Mouse (Mus musculus): ENCODE results near the gene Lgals9. TPM values are rescaled to one million over a fixed set of nuclear protein-coding genes. Genes with fewer than 3 reads are reported as not detected.

Lgals9 gene
- total RNA-seq (2021): 10 to 100 TPM in 1 of 2 experiments, 1 to 10 TPM in 1; 6.6 to 10.1 TPM
- long read RNA-seq, experiment 1, transcript Lgals9-202 (10 exons, 1,520 nt): major isoform, 5 of 7 reads
- long read RNA-seq, experiment 1, partial matches to known transcripts: 0 of 7 reads
- long read RNA-seq, experiment 1, other reads (novel, unspliced or antisense): 2 of 7 reads
- long read RNA-seq, experiment 2, partial matches to known transcripts: 0 of 3 reads
- long read RNA-seq, experiment 2, other reads (novel, unspliced or antisense): 1 of 3 reads

- peak within 1 kb of the TSS; percentile 87 for H3K27ac ChIP-seq
- intact Hi-C loops (cut with DNase I): no loop called here
- peak; percentile 82 for DNase-seq
- H3K4me3 ChIP-seq: peak within 1 kb of the TSS; percentile 80
- no peak for TF ChIP-seq CTCF (IDR thresholded peaks at IDR 0.05)
Measured at GRCm38 (mm10) chr11:78984483-78985177, at the start of gene Lgals9. TSS of gene Lgals9 (minus strand) at chr11:78984946.

DNA sequence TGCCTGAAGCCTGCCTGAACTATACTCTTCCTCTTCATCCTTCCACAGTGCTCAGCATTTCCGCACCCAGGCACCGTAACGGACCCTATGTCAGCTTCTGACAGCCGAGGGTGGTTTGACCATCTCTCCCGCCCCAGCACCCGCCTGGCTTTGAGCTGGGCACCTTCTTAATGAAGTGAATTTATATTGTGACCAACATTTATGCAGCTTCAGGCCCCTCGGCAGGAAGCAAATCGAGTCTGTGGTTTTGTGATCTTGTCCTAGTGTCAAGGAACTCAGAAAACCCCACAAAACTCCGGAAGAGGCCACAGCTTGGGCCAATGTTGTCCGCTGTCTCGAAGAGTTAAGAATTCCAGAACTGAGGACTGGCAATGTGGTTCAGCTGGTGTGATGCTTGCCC is 48.9 kb upstream of the Lgals9 start:
- H3K4me3 ChIP-seq: no peak overlapping the region
- no peak overlapping the region for H3K27ac ChIP-seq
- intact Hi-C loops (cut with DNase I): loop anchor here (5.0 kb wide), 2 partner anchors 159 to 264 kb away; partner anchors contain the start of gene Gm9964
- no peak for TF ChIP-seq CTCF (IDR thresholded peaks at IDR 0.05)
- no peak for DNase-seq

GRCm38 (mm10) chr11:79033021-79033420 is 48.3 kb upstream of the Lgals9 start:
- no peak overlapping the region for H3K27ac ChIP-seq
- no peak overlapping the region for H3K4me3 ChIP-seq
- intact Hi-C loops (cut with DNase I): loop anchor here (5.0 kb wide), 2 partner anchors 159 to 264 kb away; partner anchors contain the start of gene Gm9964
- no peak for DNase-seq
- TF ChIP-seq CTCF (IDR thresholded peaks at IDR 0.05): no peak

- intact Hi-C loops (cut with DNase I): loop anchor here (2.0 to 5.0 kb wide), 3 partner anchors 113 to 266 kb away; partner anchors contain the start of gene Gm9964
- TF ChIP-seq CTCF (IDR thresholded peaks at IDR 0.05): no peak
- Histone ChIP-seq H3K27ac (peak overlapping the region; percentile 62), H3K4me3 (no peak overlapping the region)
- DNase-seq: no peak
Measured at GRCm38 (mm10) chr11:79031452-79031746, 46.7 kb upstream of the Lgals9 start.

DNA sequence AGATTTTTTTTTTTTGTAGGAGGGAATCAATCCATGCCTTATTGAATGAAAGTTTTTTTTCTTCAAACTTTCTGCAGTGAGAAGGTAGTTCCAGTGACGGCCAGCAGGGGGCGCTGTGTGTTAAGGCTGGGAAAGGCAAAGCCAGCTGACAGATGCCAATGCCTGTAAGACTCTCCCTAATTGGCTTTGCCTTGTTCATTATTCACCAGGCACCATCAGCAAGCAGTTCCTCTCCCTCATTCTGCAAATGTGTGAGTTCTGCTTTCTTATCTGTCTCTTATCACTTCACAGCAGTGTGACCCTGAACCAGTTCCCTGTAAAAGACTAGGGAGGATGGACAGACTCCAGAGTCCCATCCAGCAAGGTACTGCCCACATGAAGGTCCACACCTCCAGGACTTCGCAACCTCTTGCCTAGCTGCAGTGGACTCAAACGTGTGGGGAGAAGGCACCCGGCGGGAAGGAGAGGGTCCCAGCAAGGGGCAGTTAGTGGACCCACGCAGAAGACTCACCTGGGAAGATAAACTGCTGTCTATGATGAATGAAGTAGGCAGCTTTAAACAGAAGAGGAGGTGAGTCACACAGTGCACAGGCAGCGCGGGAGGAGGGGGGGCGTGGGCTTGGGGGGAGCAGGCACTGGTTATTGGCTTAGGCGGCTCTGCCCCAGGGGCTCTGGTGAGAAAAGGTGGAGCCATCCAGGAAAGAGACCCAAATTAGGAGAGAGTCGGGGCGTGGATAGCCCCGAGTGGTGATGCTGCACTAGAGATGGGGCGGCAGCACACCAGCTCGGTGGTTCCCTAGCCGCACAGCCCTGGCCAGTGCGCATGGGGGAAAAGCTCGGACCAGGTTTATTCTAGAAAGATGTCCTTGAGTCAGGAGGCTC is 46.1 kb upstream of the Lgals9 start:
- TF ChIP-seq CTCF (IDR thresholded peaks at IDR 0.05): peak; percentile 99
- no peak overlapping the region for H3K4me3 ChIP-seq
- intact Hi-C loops (cut with DNase I): loop anchor here (1.0 to 5.0 kb wide), 5 partner anchors 82 to 266 kb away; partner anchors contain the start of gene Gm9964
- peak; percentile 91 for DNase-seq
- H3K27ac ChIP-seq: peak overlapping the region; percentile 62

DNA sequence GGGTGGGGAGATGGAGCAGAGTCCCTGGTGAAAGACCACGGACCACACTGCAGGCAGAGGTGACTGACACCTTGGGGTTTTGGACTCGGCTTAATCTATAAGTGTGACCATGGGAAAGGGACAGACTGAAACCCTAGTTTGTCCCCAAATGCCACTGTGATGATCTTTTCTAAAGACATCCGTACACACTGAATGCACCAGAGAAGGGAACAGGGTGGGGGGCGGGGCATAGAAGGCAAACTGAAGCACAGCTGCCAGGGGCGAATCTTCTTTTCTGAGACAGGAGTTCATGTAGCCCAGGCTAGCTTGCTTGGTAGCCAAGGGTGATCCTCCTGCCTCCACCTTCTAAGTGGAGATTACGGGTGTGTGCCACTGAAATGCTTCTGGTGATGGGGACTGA is 39.0 kb upstream of the Lgals9 start:
- no peak for DNase-seq
- TF ChIP-seq CTCF (IDR thresholded peaks at IDR 0.05): no peak
- intact Hi-C loops (cut with DNase I): no loop called here
- H3K4me3 ChIP-seq: peak overlapping the region; percentile 15
- H3K27ac ChIP-seq: peak overlapping the region; percentile 73

DNA sequence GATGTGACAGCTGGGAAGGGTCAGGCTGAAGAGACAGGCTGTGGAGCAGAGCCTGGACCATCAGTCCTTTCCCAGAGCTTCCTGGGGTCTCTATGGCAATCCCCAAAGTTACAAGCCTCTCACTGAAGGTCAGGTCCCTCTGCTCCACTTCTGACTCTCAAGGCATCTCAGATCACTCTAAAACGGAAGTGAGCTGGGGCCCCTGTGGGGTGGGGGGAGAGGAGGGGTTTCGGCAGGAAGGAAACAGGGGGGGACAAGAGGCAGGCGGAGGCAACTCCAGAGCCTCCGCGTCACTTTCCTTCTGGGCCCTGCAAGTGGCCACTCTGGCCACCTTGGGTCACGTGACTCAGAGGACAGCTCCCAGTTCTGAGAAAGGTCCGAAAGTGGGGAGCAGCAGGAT is 38.6 kb upstream of the Lgals9 start:
- intact Hi-C loops (cut with DNase I): no loop called here
- DNase-seq: no peak
- Histone ChIP-seq H3K4me3 (peak overlapping the region; percentile 15), H3K27ac (peak overlapping the region; percentile 73)
- TF ChIP-seq CTCF (IDR thresholded peaks at IDR 0.05): no peak

GRCm38 (mm10) chr11:79022836-79023235 is 38.1 kb upstream of the Lgals9 start:
- intact Hi-C loops (cut with DNase I): no loop called here
- no peak for DNase-seq
- Histone ChIP-seq H3K4me3 (no peak overlapping the region), H3K27ac (peak overlapping the region; percentile 73)
- TF ChIP-seq CTCF (IDR thresholded peaks at IDR 0.05): no peak

GRCm38 (mm10) chr11:79020535-79021045 is 35.8 kb upstream of the Lgals9 start:
- Histone ChIP-seq H3K27ac (peak overlapping the region; percentile 29), H3K4me3 (no peak overlapping the region)
- no peak for TF ChIP-seq CTCF (IDR thresholded peaks at IDR 0.05)
- intact Hi-C loops (cut with DNase I): no loop called here
- peak; percentile 35 for DNase-seq

DNA sequence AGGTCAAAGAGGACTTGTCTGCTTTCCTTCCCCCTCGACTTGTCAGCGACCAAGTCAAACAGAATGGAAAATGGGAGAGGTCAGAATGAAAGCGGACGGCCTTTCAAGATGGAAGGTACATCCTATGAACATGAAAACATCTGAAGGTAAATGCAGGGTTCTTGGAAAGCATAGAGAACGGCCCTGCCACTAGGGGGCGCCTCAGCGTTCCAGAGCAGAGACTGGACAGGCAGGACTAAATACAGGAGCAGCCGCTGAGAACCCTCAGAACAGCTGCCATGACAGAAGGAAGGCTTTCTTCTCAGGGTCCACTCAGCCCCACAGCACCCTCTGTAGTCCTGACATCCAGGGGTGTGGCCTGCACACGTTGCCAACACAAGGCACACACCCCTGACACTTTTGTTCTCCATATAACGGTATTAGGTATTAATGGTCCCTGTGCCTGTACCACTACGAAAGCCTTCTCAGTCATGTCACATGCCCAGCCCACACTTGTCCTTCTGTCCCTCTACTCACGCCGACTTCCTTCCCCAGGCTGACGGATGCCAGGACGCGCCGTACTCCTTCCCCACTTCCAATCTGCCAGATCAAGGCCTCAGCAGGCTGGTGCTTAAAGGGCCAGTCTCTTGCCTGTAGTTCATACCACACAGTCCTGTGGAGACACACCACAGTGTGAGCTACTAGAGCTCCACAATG is 35.2 kb upstream of the Lgals9 start:
- no peak overlapping the region for H3K4me3 ChIP-seq
- intact Hi-C loops (cut with DNase I): no loop called here
- peak; percentile 82 for DNase-seq
- H3K27ac ChIP-seq: peak overlapping the region; percentile 29
- peak; percentile 80 for TF ChIP-seq CTCF (IDR thresholded peaks at IDR 0.05)

- Histone ChIP-seq H3K27ac (peak overlapping the region; percentile 29; the same call in 1 of the 2 replicates), H3K4me3 (no peak overlapping the region)
- intact Hi-C loops (cut with DNase I): no loop called here
- TF ChIP-seq CTCF (IDR thresholded peaks at IDR 0.05): peak; percentile 81
- peak; percentile 86 for DNase-seq
Measured at GRCm38 (mm10) chr11:79018954-79019704, 34.4 kb upstream of the Lgals9 start.
